Mouse (Mus musculus): ENCODE measurements around the gene Slc2a3. TPM values are rescaled to one million over a fixed set of nuclear protein-coding genes. Genes with fewer than 3 reads are reported as not detected.

Slc2a3 gene
- polyA plus RNA-seq, 1 experiment = 12.8 TPM

- Histone ChIP-seq H3K27me3 (ENCODE audit: control insufficient read depth, insufficient read depth, low read length) (no peaks in the 10 kb centered on the region), H3K4me1 (replicated peaks; ENCODE audit: control insufficient read depth, insufficient read depth, low read length) (peaks cover 6% of the 10 kb centered on the region), H3K36me3 (ENCODE audit: control insufficient read depth, insufficient read depth, low read length) (no peaks in the 10 kb centered on the region), H3K27ac (ENCODE audit: control insufficient read depth, insufficient read depth, low read length) (peak overlapping the region; percentile 96), H3K4me3 (ENCODE audit: control insufficient read depth, insufficient read depth, low read length) (peak overlapping the region; percentile 75)
- WGBS = 2% methylated on average over 11 of the region's 11 CpGs
- peak; percentile 66 for DNase-seq
- TF ChIP-seq CTCF (IDR thresholded peaks at IDR 0.05; ENCODE audit: borderline replicate concordance, control insufficient read depth, extremely low read depth, insufficient read depth, low read length, poor library complexity) (no peak), POLR2A (IDR thresholded peaks at IDR 0.05; ENCODE audit: control insufficient read depth, extremely low read depth, insufficient read depth, low read length, poor library complexity) (no peak)
These were observed 8.7 kb upstream of the Slc2a3 start for GRCm38 (mm10) chr6:122810022-122810614.

DNA sequence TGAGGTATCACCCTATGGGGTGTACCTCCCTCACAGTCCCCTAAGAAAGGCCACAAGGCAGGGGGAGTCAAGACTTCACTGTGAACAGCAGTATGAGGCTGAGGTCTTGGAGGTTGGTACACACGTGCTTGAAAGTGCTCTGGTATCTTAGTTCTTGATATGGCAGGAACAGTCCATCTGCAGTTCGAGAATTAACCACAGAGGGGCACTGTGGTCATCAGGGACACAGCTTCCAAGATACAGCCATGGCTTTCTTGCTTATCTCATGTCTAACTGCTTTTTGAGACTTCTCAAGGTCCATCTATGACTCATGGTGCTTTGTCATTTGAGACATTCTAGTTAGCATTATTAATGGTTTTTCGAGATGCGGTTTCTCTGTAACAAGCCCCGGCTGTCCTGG is 3.0 kb upstream of the Slc2a3 start:
- 14% methylated on average over 5 of the region's 5 CpGs for WGBS
- Histone ChIP-seq H3K27me3 (ENCODE audit: control insufficient read depth, insufficient read depth, low read length) (no peaks in the 10 kb centered on the region), H3K4me1 (replicated peaks; ENCODE audit: control insufficient read depth, insufficient read depth, low read length) (peaks cover 11% of the 10 kb centered on the region), H3K4me3 (ENCODE audit: control insufficient read depth, insufficient read depth, low read length) (no peak overlapping the region), H3K27ac (ENCODE audit: control insufficient read depth, insufficient read depth, low read length) (no peak overlapping the region), H3K36me3 (ENCODE audit: control insufficient read depth, insufficient read depth, low read length) (no peaks in the 10 kb centered on the region)
- peak; percentile 81 for DNase-seq
- TF ChIP-seq CTCF (IDR thresholded peaks at IDR 0.05; ENCODE audit: borderline replicate concordance, control insufficient read depth, extremely low read depth, insufficient read depth, low read length, poor library complexity) (no peak), POLR2A (IDR thresholded peaks at IDR 0.05; ENCODE audit: control insufficient read depth, extremely low read depth, insufficient read depth, low read length, poor library complexity) (no peak)

- Histone ChIP-seq H3K36me3 (ENCODE audit: control insufficient read depth, insufficient read depth, low read length) (no peaks in the 10 kb centered on the region), H3K27me3 (ENCODE audit: control insufficient read depth, insufficient read depth, low read length) (no peaks in the 10 kb centered on the region), H3K27ac (ENCODE audit: control insufficient read depth, insufficient read depth, low read length) (peak overlapping the region; percentile 14; the same call in 1 of the 2 replicates), H3K4me1 (replicated peaks; ENCODE audit: control insufficient read depth, insufficient read depth, low read length) (peaks cover 11% of the 10 kb centered on the region), H3K4me3 (ENCODE audit: control insufficient read depth, insufficient read depth, low read length) (peak overlapping the region; percentile 94)
- DNase-seq = peak; percentile 57
- TF ChIP-seq POLR2A (IDR thresholded peaks at IDR 0.05; ENCODE audit: control insufficient read depth, extremely low read depth, insufficient read depth, low read length, poor library complexity) (peak; percentile 42; the same call in 1 of the 2 replicates), CTCF (IDR thresholded peaks at IDR 0.05; ENCODE audit: borderline replicate concordance, control insufficient read depth, extremely low read depth, insufficient read depth, low read length, poor library complexity) (0 out of 2 replicates have a peak, but pooled peaks have one; percentile 35)
- WGBS = 5% methylated on average over 34 of the region's 34 CpGs
These were observed 518 bp upstream of the Slc2a3 start for GRCm38 (mm10) chr6:122801801-122802514.

DNA sequence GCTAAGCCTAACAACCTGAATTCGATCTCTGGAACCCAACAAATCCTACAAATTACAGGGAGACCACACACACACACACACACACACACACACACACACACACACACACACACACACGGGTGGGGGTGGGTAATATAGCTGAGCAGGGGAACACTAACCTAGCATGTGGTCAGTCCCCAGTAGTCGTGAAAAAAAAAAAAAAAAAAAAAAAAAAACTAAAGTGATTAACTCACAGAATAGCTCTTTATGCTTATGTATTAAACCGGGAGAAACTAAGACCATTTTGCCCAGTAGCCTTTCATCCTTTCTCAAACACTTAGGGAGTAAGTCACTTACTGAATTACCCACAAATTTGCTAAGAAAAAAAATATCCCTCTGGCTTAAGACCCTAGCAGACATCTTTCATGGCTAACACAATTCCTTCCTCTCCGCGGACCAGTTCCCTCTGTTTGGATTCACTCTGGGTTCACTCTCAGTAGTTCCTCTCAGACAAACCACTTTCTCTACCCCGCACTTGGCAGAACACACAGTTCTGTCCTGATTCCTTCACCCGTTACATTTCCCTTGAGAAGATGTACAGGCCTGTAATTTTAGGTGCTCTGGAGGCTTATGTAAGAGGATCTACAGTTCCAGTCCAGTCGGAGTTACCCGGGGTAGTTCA is 670 bp downstream of the Slc2a3 start:
- Histone ChIP-seq H3K36me3 (ENCODE audit: control insufficient read depth, insufficient read depth, low read length) (no peaks in the 10 kb centered on the region), H3K4me3 (ENCODE audit: control insufficient read depth, insufficient read depth, low read length) (peak overlapping the region; percentile 94), H3K27me3 (ENCODE audit: control insufficient read depth, insufficient read depth, low read length) (no peaks in the 10 kb centered on the region), H3K4me1 (replicated peaks; ENCODE audit: control insufficient read depth, insufficient read depth, low read length) (peaks cover 11% of the 10 kb centered on the region), H3K27ac (ENCODE audit: control insufficient read depth, insufficient read depth, low read length) (no peak overlapping the region)
- no peak for DNase-seq
- 25% methylated on average over 10 of the region's 10 CpGs for WGBS
- TF ChIP-seq POLR2A (IDR thresholded peaks at IDR 0.05; ENCODE audit: control insufficient read depth, extremely low read depth, insufficient read depth, low read length, poor library complexity) (no peak), CTCF (IDR thresholded peaks at IDR 0.05; ENCODE audit: borderline replicate concordance, control insufficient read depth, extremely low read depth, insufficient read depth, low read length, poor library complexity) (no peak)

DNA sequence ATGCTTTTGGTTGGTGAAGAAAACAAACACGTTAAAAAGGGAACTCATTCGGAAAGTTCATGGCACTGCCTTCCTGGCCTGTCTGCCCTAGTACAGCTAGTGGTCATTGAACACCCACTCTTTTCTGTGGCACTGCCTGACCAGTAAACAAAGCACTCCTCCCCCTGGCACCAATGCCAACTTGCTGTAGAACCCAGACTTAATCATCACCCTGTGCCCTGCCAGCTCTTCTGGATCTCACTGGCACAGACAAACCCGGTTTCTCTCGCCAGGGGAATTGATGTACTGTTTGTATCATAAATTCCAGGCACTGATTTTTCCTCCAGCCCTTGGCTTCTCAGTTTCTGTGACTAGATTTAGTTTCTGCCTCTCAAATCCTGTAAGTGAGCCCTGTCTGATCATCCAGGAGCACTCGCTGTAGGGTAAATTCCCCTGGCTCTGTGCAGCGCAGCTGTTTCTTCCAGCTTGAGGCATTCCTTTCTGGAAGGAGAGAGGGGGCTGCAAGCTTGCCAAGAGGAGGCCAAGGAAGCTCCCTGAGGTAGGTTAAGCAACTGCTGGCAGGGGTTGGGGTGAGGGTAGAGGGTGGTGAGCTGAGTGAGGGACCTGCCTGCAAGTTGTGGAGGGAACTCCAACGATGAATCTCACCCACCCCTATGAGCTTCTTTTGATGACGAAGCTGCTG is 6.0 kb downstream of the Slc2a3 start:
- Histone ChIP-seq H3K4me1 (replicated peaks; ENCODE audit: control insufficient read depth, insufficient read depth, low read length) (no peaks in the 10 kb centered on the region), H3K36me3 (ENCODE audit: control insufficient read depth, insufficient read depth, low read length) (no peaks in the 10 kb centered on the region), H3K4me3 (ENCODE audit: control insufficient read depth, insufficient read depth, low read length) (no peak overlapping the region), H3K27me3 (ENCODE audit: control insufficient read depth, insufficient read depth, low read length) (no peaks in the 10 kb centered on the region), H3K27ac (ENCODE audit: control insufficient read depth, insufficient read depth, low read length) (no peak overlapping the region)
- WGBS = 87% methylated on average over 8 of the region's 8 CpGs
- DNase-seq = no peak
- no peak for TF ChIP-seq CTCF (IDR thresholded peaks at IDR 0.05; ENCODE audit: borderline replicate concordance, control insufficient read depth, extremely low read depth, insufficient read depth, low read length, poor library complexity)
- no peak for TF ChIP-seq POLR2A (IDR thresholded peaks at IDR 0.05; ENCODE audit: control insufficient read depth, extremely low read depth, insufficient read depth, low read length, poor library complexity)

- Histone ChIP-seq H3K4me3 (ENCODE audit: control insufficient read depth, insufficient read depth, low read length) (no peak overlapping the region), H3K27ac (ENCODE audit: control insufficient read depth, insufficient read depth, low read length) (no peak overlapping the region), H3K36me3 (ENCODE audit: control insufficient read depth, insufficient read depth, low read length) (no peaks in the 10 kb centered on the region), H3K27me3 (ENCODE audit: control insufficient read depth, insufficient read depth, low read length) (no peaks in the 10 kb centered on the region), H3K4me1 (replicated peaks; ENCODE audit: control insufficient read depth, insufficient read depth, low read length) (no peaks in the 10 kb centered on the region)
- peak; percentile 68 for DNase-seq
- WGBS = 46% methylated on average over 5 of the region's 5 CpGs
- TF ChIP-seq POLR2A (IDR thresholded peaks at IDR 0.05; ENCODE audit: control insufficient read depth, extremely low read depth, insufficient read depth, low read length, poor library complexity) (no peak), CTCF (IDR thresholded peaks at IDR 0.05; ENCODE audit: borderline replicate concordance, control insufficient read depth, extremely low read depth, insufficient read depth, low read length, poor library complexity) (no peak)
These were observed 15.2 kb downstream of the Slc2a3 start for GRCm38 (mm10) chr6:122786275-122786674.

All from thymus, adult 2 months (tissue).